Mouse (Mus musculus) lung, postnatal 0 days (tissue): ENCODE results near the gene Shpk.

Experiments used
- CTCF ChIP-seq: IDR thresholded peaks from 2 replicates; pipeline ENCODE4 v1.5.1; 2016; ENCODE audit warnings: antibody characterized with exemption, mild to moderate bottlenecking
- EP300 ChIP-seq: IDR thresholded peaks from 2 replicates; pipeline ENCODE4 v1.6.1; 2016; ENCODE audit warnings: antibody characterized with exemption, mild to moderate bottlenecking, control low read depth

- TF ChIP-seq CTCF (no peak), EP300 (no peak; the same call in 1 of the 2 replicates)
These were observed 22.4 kb upstream of the Shpk start, which contains the start of the genes Emc6 and Tax1bp3 for GRCm38 (mm10) chr11:73176608-73177508.
